Mouse (Mus musculus) heart, adult 2 months (tissue): ENCODE data around the gene Hpn. TPM values are rescaled to one million over a fixed set of nuclear protein-coding genes. Genes with fewer than 3 reads are reported as not detected.
A peak's percentile ranks its signal among the peaks of the same experiment; 100 is the strongest.

Experiments
- DNase-seq, 2 experiments: peaks; one replicate each; pipeline ENCODE4 v3.0.0; 2021
- H3K27ac ChIP-seq: fragments of 200-600 bp; 2 replicates; pipeline ENCODE4 v1.8.1; 2022
- H3K27me3 ChIP-seq: fragments of 200-500 bp; 2 replicates; pipeline ENCODE4 v1.6.1; 2012; ENCODE audit warnings: mild to moderate bottlenecking, low read length, inconsistent platforms, mixed read lengths; ENCODE audit not compliant: control insufficient read depth, insufficient read depth
- H3K36me3 ChIP-seq: fragments of 200-500 bp; 2 replicates; pipeline ENCODE4 v1.6.1; 2012; ENCODE audit warnings: low read length, inconsistent platforms; ENCODE audit not compliant: control insufficient read depth, insufficient read depth
- H3K4me1 ChIP-seq: fragments of 200-500 bp; 2 replicates; pipeline ENCODE4 v1.6.1; 2011; ENCODE audit warnings: low read length; ENCODE audit not compliant: control insufficient read depth, insufficient read depth
- H3K4me3 ChIP-seq: fragments of 200-600 bp; 2 replicates; pipeline ENCODE4 v1.8.1; 2022
- H3K79me2 ChIP-seq: fragments of 200-500 bp; replicated peaks from 2 replicates; pipeline ENCODE4 v1.6.1; 2012; ENCODE audit warnings: mild to moderate bottlenecking, inconsistent platforms, low read length, moderate library complexity, mixed read lengths; ENCODE audit not compliant: control insufficient read depth, insufficient read depth
- H3K9ac ChIP-seq: fragments of 200-500 bp; 2 replicates; pipeline ENCODE4 v1.6.1; 2012; ENCODE audit warnings: low read depth, mild to moderate bottlenecking, control low read depth, inconsistent platforms, low read length, mixed read lengths
- CTCF ChIP-seq: fragments of 200-600 bp; IDR thresholded peaks from 2 replicates; pipeline ENCODE4 v1.8.1; 2022; ENCODE audit warnings: antibody characterized with exemption, mild to moderate bottlenecking, moderate library complexity
- EP300 ChIP-seq: fragments of 200-500 bp; IDR thresholded peaks from 2 replicates; pipeline ENCODE4 v1.6.1; 2011; ENCODE audit warnings: low read depth, low read length, control low read depth; ENCODE audit not compliant: insufficient read depth
- POLR2A ChIP-seq: fragments of 200-500 bp; IDR thresholded peaks from 2 replicates; pipeline ENCODE4 v1.6.1; 2011; ENCODE audit warnings: mild to moderate bottlenecking, low read depth, low read length, control low read depth; ENCODE audit not compliant: insufficient read depth
- WGBS: fragments of 180-500 bp; shearing (Covaris S2); methylation state at CpG from one replicate; pipeline ENCODE4 v1.1.7; 2018; 5-methylcytosine and 5-hydroxymethylcytosine counted together
- intact Hi-C: fragments of 180-260 bp; cut with DNase I; formaldehyde crosslinking; loops from one replicate; pipeline ENCODE4 v1.15.1; 2025
- polyA plus RNA-seq: library from polyadenylated mRNA; depleted of rRNA; stranded (reverse); fragments of >200 nt; gene quantifications from 2 replicates; pipeline ENCODE4 v1.2.3, GENCODE M21; 2012
- total RNA-seq, 2 experiments: library from RNA; stranded (reverse); gene quantifications; 2 replicates each; pipeline ENCODE4 v1.2.3; 2021

Gene Hpn
- total and polyA plus RNA-seq, 3 experiments = 1.7 to 5.1 (median 2.6) TPM

GRCm38 (mm10) chr7:31056448-31056847, 58.6 kb downstream of the Hpn start:
- intact Hi-C loops = loop anchor here (5.0 kb wide), 1 partner anchor 116 kb away; no protein-coding TSS in a partner anchor
- peak overlapping the region; percentile 80 for H3K27ac ChIP-seq
- no peaks in the 10 kb centered on the region for H3K36me3 ChIP-seq
- H3K27me3 ChIP-seq = no peaks in the 10 kb centered on the region
- H3K4me3 ChIP-seq = no peak overlapping the region
- DNase-seq = no peak
- no peaks in the 10 kb centered on the region for H3K79me2 ChIP-seq
- TF ChIP-seq EP300 (no peak), POLR2A (no peak), CTCF (no peak)
- WGBS = 85% methylated on average over 7 of the region's 7 CpGs
- H3K9ac ChIP-seq = no peak overlapping the region
- peaks cover 7% of the 10 kb centered on the region for H3K4me1 ChIP-seq

DNA sequence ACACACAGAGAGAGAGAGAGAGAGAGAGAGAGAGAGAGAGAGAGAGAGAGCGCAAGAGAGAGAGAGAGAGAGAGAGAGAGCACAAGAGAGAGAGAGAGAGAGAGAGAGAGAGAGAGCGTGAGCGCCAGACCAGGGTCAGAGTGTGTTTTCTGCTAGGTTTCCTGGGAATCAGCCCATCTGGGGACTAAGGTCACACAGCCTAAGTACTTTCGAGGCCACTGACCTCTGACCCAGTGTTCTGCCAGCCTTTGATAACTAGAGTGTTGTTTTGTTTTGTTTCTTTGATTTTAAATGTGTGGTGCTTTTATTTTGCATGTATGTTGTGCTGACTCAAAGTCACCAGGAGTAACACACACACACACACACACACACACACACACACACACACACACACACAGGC, 59.2 kb downstream of the Hpn start:
- peaks cover 7% of the 10 kb centered on the region for H3K4me1 ChIP-seq
- H3K9ac ChIP-seq = peak overlapping the region; percentile 27; the same call in 1 of the 2 replicates
- WGBS = 31% methylated on average over 3 of the region's 4 CpGs
- no peaks in the 10 kb centered on the region for H3K79me2 ChIP-seq
- H3K4me3 ChIP-seq = no peak overlapping the region
- peak overlapping the region; percentile 80 for H3K27ac ChIP-seq
- DNase-seq = peak; percentile 39 to 43
- TF ChIP-seq CTCF (no peak), POLR2A (no peak), EP300 (no peak)
- H3K27me3 ChIP-seq = no peaks in the 10 kb centered on the region
- H3K36me3 ChIP-seq = no peaks in the 10 kb centered on the region
- intact Hi-C loops = loop anchor here (5.0 kb wide), 1 partner anchor 116 kb away; no protein-coding TSS in a partner anchor

DNA sequence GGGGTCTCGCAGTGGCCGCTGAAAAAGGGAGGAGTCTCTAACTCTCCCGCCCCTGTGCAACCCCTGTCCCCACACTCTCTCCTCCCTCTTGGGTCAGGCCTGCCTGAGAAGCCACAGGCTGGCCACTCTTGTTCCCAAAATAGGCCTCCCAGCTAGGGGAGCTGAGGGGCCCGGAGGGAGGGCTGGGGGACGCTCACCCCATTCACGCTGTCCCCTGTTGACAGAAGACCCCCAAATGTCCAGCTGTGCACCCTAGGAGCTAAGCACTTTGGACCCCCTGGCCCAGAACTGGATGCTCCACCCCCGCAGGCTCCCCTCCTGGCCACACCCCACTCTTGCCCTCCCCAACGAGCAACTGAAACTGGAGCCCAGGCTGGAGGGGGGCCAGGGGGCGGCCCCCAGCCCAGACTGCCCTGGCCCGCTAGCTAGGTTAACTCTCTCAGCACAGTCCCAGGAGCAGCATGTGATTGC, 59.7 kb downstream of the Hpn start:
- intact Hi-C loops = loop anchor here (5.0 kb wide), 1 partner anchor 117 kb away; no protein-coding TSS in a partner anchor
- Histone ChIP-seq H3K4me1 (peaks cover 7% of the 10 kb centered on the region), H3K36me3 (no peaks in the 10 kb centered on the region), H3K27ac (peak overlapping the region; percentile 93), H3K79me2 (no peaks in the 10 kb centered on the region), H3K27me3 (no peaks in the 10 kb centered on the region; the same call in 1 of the 2 replicates), H3K9ac (peak overlapping the region; percentile 76), H3K4me3 (peak overlapping the region; percentile 62)
- 22% methylated on average over 10 of the region's 10 CpGs for WGBS
- TF ChIP-seq POLR2A (peak; percentile 66), EP300 (no peak), CTCF (no peak)
- DNase-seq = peak; percentile 91 to 92

GRCm38 (mm10) chr7:31054661-31055320, 60.3 kb downstream of the Hpn start:
- Histone ChIP-seq H3K27ac (peak overlapping the region; percentile 93), H3K36me3 (no peaks in the 10 kb centered on the region), H3K79me2 (no peaks in the 10 kb centered on the region), H3K4me1 (peaks cover 7% of the 10 kb centered on the region), H3K27me3 (no peaks in the 10 kb centered on the region; the same call in 1 of the 2 replicates), H3K9ac (peak overlapping the region; percentile 76), H3K4me3 (peak overlapping the region; percentile 62)
- DNase-seq = peak; percentile 75 to 80
- 42% methylated on average over 11 of the region's 11 CpGs for WGBS
- intact Hi-C loops = loop anchor here (5.0 kb wide), 2 partner anchors 82 to 118 kb away; partner anchors contain the start of genes Fam187b and Lsr
- TF ChIP-seq CTCF (no peak), EP300 (0 out of 2 replicates have a peak, but pooled peaks have one; percentile 25), POLR2A (peak; percentile 72)

DNA sequence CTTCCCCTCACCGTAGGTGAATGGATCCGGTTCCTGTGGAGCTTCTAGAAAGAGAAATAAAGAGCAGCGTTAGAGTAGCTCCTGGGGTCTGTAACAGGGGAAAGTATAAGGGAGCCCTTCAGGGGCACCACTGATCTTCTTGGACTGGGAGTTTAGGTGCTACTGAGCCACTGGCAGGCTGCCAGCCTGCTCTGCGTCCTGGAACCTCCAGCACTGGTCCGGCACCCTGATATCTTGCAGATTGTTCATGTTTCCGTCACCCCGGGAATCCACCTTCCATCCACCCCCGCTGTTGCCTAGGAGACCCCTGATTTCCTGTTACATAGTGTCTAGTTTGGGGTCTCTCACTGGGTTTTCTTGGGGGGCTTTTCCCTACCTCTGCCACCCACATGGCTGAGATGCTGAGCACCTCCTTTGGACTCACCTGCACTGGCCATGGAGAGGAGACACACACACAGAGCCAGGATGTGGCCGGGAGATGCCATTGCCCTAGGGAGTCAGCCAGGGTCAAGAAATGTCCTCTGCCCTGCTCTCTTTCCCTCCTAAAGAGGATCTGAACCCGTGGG, 61.1 kb downstream of the Hpn start:
- intact Hi-C loops = loop anchor here (5.0 kb wide), 1 partner anchor 82 kb away; the partner anchor contains the start of genes Fam187b and Lsr
- TF ChIP-seq POLR2A (no peak), CTCF (no peak), EP300 (no peak)
- 16% methylated on average over 10 of the region's 10 CpGs for WGBS
- peak; percentile 51 to 55 for DNase-seq
- no peaks in the 10 kb centered on the region for H3K36me3 ChIP-seq
- peak overlapping the region; percentile 62 for H3K4me3 ChIP-seq
- peak overlapping the region; percentile 93 for H3K27ac ChIP-seq
- H3K4me1 ChIP-seq = peaks cover 5% of the 10 kb centered on the region
- H3K9ac ChIP-seq = peak overlapping the region; percentile 76
- no peaks in the 10 kb centered on the region for H3K79me2 ChIP-seq
- H3K27me3 ChIP-seq = no peaks in the 10 kb centered on the region; the same call in 1 of the 2 replicates
